Mouse (Mus musculus): Measurements from ENCODE around the gene Kcnh7.
A peak's percentile ranks its signal among the peaks of the same experiment; 100 is the strongest.

Gene Kcnh7

DNA sequence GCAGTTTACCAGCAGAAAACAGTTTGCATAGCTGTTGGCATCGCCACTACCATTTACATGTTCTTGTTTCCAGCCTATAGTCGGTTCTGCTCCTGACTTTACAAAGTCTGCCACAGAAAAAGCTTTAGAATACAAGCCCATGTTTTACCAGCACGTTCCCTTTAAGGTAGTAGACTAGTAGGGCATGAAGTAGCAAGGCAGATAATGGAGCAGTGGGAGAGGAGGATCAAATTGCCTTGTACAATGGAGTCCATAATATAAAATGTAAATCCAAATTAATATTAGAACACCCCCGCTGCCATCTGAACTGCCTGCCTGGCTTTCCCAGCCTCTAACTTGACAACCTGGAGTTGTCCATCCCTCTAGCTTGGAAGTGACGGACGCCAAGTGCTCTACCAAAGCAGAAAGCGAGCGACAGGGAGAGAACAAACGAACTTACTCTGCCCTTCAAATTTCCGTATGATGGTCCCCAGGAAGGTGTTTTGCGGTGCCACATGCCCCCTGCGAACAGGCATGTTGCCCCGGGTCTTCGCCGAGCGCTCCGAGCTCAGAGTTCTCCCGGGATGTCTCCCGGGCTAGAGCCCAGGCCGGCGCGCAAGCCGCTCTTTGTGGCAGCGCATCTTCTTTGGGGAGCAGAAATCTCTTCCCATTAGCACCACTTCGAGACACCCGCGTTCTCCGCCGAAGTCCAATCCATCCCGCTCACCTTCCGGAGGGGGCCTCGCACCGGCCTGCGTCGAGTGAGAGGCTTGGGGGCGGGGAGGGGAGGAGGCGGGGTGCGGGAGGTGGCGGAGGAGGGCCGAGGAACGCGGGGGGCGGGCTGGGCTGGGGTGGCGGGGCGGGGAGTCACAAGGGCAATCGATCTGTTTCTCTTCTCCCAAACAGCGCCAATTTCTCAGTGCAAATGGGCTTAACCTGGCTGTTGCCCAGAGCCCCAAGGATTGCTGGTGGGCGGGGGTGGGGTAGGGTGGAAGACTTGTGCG lies at the start of gene Kcnh7:
Kcnh7 (minus strand) TSS at position 725 of the 983 bp plus-strand sequence.
- DNase-seq (ENCODE audit: low spot score in 2 of 2): peak; percentile 7 to 36

DNA sequence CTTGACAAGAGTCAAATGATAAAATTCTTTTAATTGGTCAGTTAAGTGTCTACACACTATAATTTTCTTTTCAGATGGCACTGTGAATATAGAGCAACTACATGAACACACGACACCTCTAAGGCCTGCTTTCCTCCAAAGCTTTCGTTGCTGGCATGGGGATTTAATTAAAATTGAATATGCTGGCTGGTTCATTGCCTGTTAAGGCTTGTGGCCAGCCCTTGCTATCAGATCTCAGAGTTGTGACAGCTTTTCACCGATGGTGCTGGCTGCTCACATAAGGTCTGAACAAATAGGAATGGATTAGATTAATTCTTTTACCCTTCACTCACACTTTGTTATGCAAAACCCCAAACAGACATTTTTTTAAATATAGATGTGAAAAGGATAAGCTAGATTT lies 23.3 kb upstream of the Kcnh7 start:
- no peak for DNase-seq (ENCODE audit: low spot score in 2 of 2)

DNA sequence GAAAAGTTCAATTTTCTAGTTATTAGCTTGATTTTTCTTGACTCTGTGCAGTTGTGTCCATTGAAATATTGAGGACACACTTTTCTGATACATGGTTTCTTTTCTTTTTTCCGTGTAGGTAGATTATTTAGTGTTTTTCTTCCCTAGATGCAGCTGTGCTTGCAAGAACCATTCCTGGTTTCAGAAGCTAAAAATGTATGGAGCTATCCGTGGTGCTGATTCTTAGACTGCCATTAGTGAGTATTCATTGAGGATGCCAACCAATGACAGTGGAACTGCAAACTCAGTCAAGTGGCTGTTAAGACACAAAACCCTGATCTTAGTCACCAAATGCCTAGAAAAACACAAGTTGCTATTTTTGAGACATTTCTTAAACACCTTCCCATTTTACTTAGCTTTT lies 1.9 kb upstream of the Kcnh7 start:
- no peak for DNase-seq (ENCODE audit: low spot score in 2 of 2)

DNA sequence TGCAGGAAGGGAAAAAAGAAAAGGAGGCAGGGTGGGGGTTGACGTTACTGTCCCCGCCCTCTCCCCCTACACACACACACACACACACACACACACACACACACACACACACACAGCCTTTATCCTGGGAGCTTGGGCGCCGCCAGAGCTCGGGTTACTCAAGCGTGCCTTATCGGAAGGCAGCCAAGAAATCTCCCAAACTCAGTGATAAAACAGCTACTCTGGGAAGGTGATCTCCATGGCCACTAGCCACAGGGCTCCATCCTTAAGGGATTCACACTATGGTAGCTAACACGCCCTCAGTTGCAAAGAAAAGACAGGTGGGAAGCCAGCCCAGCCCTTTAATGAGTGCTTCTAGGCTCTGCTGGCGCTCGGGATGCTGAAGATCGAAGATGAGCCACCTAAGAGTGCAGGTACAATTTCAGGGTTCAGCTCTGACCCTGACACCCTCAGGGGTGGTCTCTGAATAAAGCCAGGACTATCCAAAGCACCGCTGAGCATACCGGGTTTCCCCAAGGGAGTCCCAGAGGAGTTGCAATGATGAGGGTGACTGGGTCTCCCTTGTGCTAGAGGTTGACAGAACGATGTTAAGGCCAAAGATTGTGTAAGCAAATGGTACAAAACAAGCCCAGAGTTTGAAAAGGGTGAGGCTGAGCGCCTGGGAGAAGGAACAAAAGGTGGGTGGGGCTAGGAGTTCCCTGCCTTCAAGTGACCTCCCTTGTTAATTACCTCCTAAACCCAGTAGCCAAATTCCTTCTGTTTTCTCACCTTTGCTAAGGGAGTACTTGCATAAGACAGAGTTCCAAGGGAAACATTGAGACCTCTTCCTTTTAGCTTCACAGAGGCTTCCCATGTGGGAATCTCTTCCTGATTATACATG lies 704 bp upstream of the Kcnh7 start:
- DNase-seq (ENCODE audit: low spot score in 2 of 2): peak; percentile 23 to 36

DNA sequence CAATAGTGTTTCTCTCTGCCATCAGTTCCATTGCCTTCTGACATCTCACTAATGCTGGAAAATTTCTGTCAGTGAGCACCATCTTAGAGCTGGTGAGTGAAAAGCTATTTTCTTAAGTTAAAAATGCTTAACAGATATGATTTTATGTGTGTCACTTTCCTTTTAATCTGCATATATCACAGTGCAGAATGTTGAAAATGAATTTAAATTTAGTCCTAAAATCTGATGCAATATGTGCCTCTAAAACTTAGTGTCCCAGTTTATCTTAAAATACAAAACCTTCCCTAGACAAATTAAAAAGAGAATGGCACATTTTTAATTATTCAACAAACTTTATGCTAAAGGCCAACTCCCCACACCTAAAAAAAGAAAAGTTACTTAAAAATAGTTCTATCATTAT lies 30.4 kb downstream of the Kcnh7 start:
- DNase-seq (ENCODE audit: low spot score in 2 of 2): no peak

DNA sequence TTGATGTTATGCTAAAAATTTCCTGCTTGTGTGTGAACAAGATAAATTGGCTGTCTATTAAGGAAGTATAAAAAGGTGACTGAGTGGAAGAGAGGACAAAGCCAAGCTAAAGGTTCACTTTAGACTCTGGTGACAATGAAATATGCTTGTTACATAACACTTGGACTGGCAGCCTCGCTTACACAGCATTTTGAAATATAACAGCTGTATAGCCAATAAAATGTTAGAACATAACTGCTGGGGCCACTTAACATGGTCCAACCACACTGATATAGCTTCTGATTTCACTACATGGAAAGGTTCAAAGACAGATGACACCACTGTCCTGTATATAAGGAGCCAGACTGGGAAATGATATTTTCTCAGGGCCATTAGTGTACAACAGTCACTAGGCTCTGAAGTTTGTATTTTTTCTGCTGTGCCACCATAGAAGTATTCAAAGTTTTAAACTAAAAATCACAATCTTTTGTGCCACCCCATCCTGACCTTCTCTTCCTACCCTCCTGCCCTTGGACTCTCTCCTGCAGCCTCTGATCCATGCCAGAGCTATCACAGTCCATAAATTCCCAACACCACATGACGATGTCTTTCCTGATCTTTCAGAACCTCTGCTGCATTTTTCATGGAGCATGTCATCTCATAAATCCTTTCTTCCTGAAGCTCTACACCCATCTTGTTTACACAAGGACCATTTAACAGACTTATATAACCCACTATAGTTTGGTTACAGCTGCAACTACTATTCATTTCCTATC lies 56.1 kb downstream of the Kcnh7 start:
- DNase-seq (ENCODE audit: low spot score in 2 of 2): no peak

DNA sequence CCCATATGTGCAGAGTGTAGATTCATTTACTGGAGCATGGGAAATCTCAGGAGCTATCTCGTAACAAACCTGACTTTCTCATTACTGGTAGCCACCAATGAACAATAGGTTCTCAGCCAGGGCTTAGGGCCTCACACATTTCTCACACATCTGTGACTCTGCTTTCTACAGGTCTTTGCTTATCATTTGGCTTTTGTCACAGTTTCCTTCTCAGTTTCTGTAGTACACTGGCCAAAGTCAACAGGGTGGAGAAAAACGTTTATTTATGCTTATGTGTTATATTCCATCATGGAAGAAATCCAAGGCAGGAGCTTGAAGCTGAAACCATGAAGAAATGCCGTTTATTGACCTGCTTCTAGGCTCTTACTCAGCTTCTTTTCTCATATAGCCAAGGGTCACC lies 63.8 kb downstream of the Kcnh7 start:
- DNase-seq (ENCODE audit: low spot score in 2 of 2): no peak

DNA sequence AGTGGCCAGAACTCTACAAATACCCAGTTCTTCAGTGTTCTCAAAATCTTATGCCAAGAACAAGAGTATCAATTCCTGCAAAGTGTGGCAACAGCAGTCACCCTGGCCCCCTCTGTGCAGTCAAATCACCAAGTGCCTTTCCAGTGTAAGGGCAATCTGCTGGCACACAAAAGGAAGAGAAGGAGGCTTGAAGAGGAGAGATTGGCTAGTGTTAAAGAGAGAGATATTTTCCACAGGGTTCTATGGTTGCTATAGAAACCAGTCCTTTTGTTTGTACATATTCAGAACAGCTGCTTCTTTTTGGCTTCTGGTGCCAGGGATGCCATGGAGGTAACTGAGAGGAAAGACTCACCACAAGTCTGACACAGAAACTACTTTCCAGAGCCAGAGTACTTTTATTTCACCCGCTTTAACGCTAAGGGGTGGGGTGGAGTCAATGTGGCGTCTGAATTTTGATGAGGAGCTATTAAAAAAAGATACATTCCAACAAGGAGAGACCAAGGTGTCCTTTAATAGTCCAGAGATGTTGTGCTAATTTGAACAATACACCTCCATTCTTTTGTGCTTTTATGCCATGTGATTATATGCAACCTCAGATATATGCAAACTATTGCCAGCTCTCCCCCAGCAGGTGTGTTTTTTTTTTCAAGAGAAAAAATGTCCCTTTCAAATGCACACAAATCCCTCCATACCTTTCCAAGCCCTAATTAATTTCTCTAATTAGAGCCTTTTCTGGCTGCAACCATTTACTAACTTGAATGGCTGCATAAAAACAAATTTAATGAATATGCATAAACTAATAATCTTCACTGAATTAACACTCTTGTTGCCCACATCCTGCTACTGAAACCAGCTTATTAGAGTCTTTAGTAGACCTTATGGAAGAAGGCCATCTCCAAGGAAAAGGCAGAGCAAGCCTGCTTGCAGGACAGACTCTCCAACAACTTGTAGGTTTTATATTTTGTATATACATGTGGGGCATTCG lies 66.6 kb downstream of the Kcnh7 start:
- DNase-seq (ENCODE audit: low spot score in 2 of 2): no peak

DNA sequence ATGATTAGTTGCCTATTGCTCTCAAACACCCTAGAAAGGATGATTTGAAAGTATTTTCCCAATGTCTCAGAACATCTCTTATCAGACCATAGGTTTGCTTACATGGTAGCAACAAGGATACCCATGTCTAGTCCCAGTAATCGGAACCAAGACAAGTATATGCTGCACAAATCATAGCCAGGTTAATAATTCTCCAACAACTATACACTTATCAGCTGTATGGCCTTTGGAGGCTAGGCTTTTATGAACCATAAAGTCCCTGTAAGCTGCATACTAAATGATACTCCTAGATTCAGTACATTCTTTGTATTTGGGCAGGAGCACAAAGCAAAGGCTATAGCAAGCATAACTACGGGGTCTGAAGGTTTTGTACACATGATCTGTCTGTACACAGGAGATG lies 78.1 kb downstream of the Kcnh7 start:
- no peak for DNase-seq (ENCODE audit: low spot score in 2 of 2)

DNA sequence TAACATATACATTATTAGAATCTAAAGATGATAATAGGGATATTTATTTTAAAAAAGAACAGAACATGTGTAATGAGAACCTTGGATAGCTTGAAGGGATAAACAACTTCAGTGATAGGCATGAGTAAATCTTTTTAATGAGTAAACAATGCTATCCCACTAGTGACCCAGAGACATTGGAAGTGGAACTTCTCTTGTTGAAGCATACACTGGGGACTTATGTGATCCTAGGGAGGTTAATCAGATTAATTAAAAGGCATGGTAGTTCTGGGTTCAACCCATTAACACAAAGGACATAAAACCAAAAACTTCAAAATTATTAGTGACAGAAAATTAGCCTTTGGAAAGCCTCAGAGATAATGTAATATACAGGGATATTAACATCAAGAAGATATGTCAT lies 84.4 kb downstream of the Kcnh7 start:
- DNase-seq (ENCODE audit: low spot score in 2 of 2): no peak

DNA sequence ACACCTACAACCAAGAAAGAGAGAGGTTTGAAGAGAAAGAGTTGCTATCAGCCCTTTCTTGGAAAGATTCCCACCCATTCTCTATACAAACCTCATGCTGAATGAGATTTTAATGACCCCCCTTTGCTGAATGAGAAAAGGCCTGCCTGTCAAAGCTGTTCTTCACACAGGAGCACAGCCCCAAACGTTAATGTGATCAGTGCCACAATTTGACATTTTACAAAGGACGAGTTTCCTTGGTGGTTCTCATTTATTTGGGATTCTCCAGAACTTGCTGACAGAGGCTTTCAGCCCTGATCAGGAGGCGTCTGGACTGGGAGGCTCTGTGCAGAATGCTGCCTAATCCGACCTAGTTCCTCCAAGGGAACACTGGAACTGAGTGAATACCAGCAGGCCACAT lies 92.3 kb downstream of the Kcnh7 start:
- no peak for DNase-seq (ENCODE audit: low spot score in 2 of 2)

DNA sequence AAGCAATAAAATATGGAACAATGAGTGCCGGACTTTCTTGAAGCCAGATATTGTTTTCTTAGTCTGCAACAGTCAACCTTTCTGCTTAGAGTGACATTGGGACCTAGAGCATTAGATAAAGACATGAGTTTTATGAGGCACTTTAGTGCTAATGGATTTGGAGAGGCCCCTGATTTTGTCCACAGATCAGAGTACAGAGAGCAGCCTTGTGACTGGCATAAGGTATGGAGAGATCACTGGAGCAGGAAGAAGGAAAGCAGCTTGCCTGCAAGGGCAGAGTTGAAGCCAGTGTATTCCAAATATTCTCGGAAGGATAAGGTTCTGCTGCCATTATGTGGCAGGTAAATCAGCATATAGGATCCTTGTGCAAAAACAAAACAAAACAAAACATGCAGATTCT lies 93.6 kb downstream of the Kcnh7 start:
- DNase-seq (ENCODE audit: low spot score in 2 of 2): no peak

DNA sequence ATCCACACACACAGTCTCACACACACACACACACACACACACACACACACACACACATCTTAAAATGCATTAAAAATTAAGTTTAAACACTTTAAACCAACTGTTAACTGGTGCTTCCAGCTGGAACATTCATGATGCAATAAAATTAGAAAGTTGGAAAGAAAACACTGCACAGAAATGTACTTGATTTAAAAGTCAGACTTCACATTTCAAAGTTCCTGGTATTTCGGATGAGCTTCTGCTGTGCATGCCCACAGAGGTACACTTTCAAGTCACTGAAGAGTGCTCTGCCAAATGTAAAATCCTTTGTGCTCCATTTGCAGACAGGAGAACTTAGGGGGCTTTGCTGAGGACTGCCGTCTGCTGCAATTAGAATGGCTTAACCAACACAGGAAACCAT lies 125.7 kb downstream of the Kcnh7 start:
- DNase-seq (ENCODE audit: low spot score in 2 of 2): no peak

DNA sequence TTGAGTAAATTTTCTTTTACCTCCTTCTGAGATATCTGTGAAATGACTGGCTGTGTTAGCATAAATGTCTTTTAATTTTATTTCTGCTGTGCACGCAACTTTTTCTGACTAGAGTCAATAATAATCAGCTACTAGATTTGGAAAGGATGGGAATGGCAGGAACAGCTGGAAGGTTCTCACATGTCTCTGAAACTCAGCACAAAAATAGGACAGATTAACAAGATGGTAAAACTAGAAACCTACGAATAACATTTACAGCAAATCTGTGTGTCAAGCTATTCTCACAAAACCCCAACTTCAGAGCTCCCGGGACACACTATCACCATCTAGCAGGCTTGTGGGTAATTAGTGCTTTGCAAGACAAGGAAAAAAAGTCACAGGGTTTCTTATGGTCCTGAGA lies 134.2 kb downstream of the Kcnh7 start:
- DNase-seq (ENCODE audit: low spot score in 2 of 2): no peak

DNA sequence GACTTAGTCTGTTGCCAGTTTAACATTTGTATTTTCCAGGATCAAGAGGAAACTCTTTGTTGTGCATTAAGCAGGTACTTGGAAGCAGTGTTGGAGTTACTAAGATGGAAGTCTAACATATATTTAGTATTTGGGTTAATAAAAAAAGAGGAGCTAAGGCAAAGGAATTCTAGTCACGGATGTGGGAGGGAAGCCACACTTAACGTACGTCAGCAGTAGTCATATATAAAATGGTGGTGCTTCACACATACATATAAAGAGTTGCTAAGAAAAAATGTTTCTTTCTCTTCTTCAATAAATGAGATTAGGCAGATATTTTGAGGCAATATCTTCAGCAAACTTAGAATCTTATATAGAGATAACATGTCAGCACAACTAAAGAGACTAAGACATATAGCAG lies 144.4 kb downstream of the Kcnh7 start:
- DNase-seq (ENCODE audit: low spot score in 2 of 2): no peak

DNA sequence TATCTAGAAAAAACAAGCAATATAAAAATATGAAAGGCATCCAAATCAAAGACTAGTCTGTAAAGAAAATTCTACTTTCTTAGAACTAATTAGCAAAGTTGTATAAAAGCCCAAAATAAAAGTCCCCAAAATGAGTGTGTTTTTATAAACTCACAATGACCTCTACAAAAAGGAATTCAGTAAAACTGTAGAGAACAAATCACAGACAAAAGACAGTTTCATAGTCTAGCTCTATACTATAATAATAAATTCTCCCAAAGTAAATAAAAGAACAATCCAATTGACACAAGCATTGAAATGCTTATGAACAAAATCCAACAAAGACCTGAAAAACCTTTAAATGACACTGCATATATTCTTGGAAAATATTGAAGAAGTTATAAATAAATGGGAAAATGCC lies 169.2 kb downstream of the Kcnh7 start:
- no peak for DNase-seq (ENCODE audit: low spot score in 2 of 2)

DNA sequence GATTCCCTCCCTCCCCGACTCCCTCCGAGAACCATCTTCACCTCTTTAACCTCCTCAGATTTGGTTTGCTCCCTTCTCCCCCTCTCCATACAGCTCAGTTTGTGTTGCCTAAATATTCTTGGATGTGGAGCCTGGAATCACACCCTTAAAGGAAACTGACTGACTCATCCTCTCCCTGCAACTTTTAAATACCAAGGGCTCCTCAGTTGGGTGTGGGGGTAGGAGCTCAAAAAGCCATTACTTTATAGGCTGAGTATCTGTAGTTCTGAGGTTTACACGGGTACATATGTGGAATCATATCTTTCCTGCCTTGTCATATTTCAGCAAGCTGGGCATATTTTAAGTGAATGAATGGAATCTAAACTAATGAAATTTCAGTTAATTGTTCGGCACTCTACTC lies 174.9 kb downstream of the Kcnh7 start:
- no peak for DNase-seq (ENCODE audit: low spot score in 2 of 2)

DNA sequence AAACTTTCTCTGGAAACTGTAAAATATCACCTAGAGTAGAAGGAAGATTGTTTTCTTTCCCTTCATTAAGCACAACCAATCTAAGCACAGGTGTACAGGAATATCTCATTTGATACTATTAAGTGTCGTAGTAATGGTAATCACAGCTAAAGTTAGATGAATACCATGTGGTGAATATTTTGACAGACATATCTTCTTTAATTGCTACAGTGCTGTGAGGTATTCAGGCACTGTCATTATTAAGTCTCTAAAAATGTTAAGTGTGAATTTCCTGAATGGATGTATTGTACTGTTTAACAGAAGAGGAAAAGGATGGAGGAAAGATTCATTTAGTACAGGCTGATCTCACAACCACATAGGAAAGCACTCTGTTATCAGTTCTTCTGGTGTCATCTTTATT lies 181.3 kb downstream of the Kcnh7 start:
- no peak for DNase-seq (ENCODE audit: low spot score in 2 of 2)

DNA sequence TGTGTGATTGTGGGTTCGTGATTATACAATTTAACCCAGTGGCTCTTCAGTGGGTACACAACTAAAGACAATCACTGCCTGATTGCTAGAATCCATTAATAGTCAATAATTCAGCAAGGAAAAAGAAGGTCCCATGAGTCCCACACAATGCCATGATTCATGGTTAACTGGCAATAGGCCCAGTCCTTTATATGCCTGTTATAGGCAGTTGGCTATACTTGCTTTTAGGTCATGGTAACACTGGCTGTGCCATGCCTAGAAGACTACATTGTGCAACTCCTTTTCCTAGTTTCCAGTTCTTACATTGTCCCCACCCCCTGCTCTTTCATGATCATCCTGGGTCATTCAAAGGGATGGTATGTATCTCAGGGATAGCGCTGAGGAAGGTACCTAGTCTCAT lies 186.4 kb downstream of the Kcnh7 start:
- no peak for DNase-seq (ENCODE audit: low spot score in 2 of 2)

DNA sequence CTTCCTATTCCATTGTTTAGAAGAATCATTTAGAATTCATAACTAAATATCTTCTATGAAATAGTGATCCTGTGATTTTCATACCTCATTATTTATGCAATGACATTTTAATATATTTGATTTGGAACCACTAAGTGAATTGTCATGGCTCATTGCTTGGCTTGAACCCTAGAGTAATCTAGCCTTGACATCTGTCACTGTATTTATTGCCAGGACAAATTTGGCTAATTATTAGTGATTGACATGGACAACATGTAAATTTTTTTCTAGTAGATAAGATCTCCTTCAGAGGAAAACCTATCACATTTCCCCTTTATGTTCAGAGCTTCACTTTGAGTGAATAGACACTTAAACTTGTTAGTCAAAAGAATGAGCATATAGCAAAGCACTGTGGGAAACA lies 195.5 kb downstream of the Kcnh7 start:
- no peak for DNase-seq (ENCODE audit: low spot score in 2 of 2)

DNA sequence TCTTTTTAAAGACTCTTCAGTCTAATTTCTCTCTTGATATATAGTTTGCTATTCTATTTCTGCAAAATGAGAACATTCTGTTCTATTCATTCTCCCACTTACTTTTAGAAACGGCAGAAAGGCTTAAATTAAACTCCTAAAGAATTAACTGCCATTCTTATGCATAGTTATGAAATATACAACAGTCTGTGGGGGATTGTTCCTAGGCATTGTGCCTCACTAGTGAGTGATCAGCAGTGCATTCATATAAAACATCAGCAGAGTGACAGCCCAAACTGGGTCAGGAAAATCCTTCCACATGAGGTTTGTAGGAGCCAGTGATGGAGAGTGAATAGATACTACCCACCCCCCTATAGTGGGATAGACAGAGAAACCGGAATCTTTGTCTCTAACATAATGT lies 200.2 kb downstream of the Kcnh7 start:
- no peak for DNase-seq (ENCODE audit: low spot score in 2 of 2)

Data from frontal cortex, postnatal 10 days (tissue).